Mouse (Mus musculus) urinary bladder, postnatal 4 days (tissue): Measurements from ENCODE around the gene Zfp459.
A peak's percentile ranks its signal among the peaks of the same experiment; 100 is the strongest.
"Not testable (repeated sequence)": the region's sequence is repeated elsewhere in the genome, so short reads cannot be mapped to it uniquely, and the experiment has no call there.

Source experiments
- DNase-seq, 2 experiments: peaks; one replicate each; pipeline ENCODE4 v3.0.0; 2021 to 2022; ENCODE audit warnings: low spot score in 2 of 2

The Zfp459 gene

GRCm38 (mm10) chr13:67421207-67421857 lies at the start of gene Zfp459:
Gene Zfp459 (minus strand): TSS chr13:67421418.
- peak in 1 of 2 experiments; percentile 18 for DNase-seq

- DNase-seq: no peak
Observed at GRCm38 (mm10) chr13:67469274-67469673, 48.1 kb upstream of the Zfp459 start.

GRCm38 (mm10) chr13:67463506-67464185 lies 42.4 kb upstream of the Zfp459 start:
- not testable (repeated sequence) for DNase-seq

GRCm38 (mm10) chr13:67452021-67452309 lies 30.7 kb upstream of the Zfp459 start:
- DNase-seq: no peak

GRCm38 (mm10) chr13:67451172-67452020 lies 30.2 kb upstream of the Zfp459 start, which contains the start of gene Zfp874a:
Gene Zfp874a (minus strand): TSS chr13:67451624.
- DNase-seq: peak; percentile 72 to 83

GRCm38 (mm10) chr13:67437095-67437494 lies 15.9 kb upstream of the Zfp459 start:
- not testable (repeated sequence) for DNase-seq

GRCm38 (mm10) chr13:67428116-67428515 lies 6.9 kb upstream of the Zfp459 start:
- no peak for DNase-seq

GRCm38 (mm10) chr13:67425699-67426098 lies 4.5 kb upstream of the Zfp459 start:
- not testable (repeated sequence) for DNase-seq

- not testable (repeated sequence) for DNase-seq
Observed at GRCm38 (mm10) chr13:67422532-67422931, 1.3 kb upstream of the Zfp459 start.

GRCm38 (mm10) chr13:67420558-67421206 lies 536 bp downstream of the Zfp459 start:
- DNase-seq: no peak

GRCm38 (mm10) chr13:67416811-67417210 lies 4.4 kb downstream of the Zfp459 start:
- DNase-seq: no peak

- no peak for DNase-seq
Observed at GRCm38 (mm10) chr13:67415759-67416158, 5.5 kb downstream of the Zfp459 start.

GRCm38 (mm10) chr13:67413634-67414033 lies 7.6 kb downstream of the Zfp459 start:
- not testable (repeated sequence) for DNase-seq

- DNase-seq: peak in 1 of 2 experiments; percentile 58
Observed at GRCm38 (mm10) chr13:67399183-67399903, 21.9 kb downstream of the Zfp459 start, which contains the start of gene Zfp429. Gene Zfp429 (minus strand): TSS chr13:67399819.

- not testable (repeated sequence) for DNase-seq
Observed at GRCm38 (mm10) chr13:67376255-67376654, 45.0 kb downstream of the Zfp459 start.

GRCm38 (mm10) chr13:67375050-67375911 lies 45.9 kb downstream of the Zfp459 start, which contains the start of the genes Gm28041 and Zfp456:
Gene Gm28041 (minus strand): TSS chr13:67375733.
Gene Zfp456 (minus strand): TSS chr13:67375810.
- peak in 1 of 2 experiments; percentile 36 for DNase-seq

GRCm38 (mm10) chr13:67360131-67360744 lies 61.0 kb downstream of the Zfp459 start, which contains the start of the genes Gm28044 and Zfp953:
Gene Gm28044 (minus strand): TSS chr13:67360536.
Gene Zfp953 (minus strand): TSS chr13:67360605.
- DNase-seq: peak; percentile 74 to 84
